Comparison of ENCODE assay signal across 14 mouse cellular contexts in genomic region chr14:35167451-35167850, GRCm38 (mm10).
DNase-seq lines count a peak whose midpoint lies in the region; ATAC-seq lines count a peak whose summit lies in the region.
"Had no signal": no experiment of that assay in that cellular context is flagged by ENCODE, and none has a peak within 500 bp of the region (broad histone marks: within the 10 kb centered on the region; RNA-seq: fewer than 3 reads in every experiment).

No protein-coding gene starts in this region.

- ATAC-seq in kidney, embryonic 15.5 days (replicated peaks; ENCODE audit: low FRiP score), result no peak
- no peak for ATAC-seq in midbrain, embryonic 14.5 days (ENCODE audit: low FRiP score, low TSS enrichment)
- ATAC-seq in cerebellum, adult (ENCODE audit: insufficient number of reproducible peaks, low FRiP score, low TSS enrichment), result no peak
- ATAC-seq: activated CD4-positive, CD25-positive, alpha-beta regulatory T cell, adult 4 months had no signal

- no peak overlapping the region for H3K27ac ChIP-seq in kidney, embryonic 15.5 days
- H3K27ac ChIP-seq in midbrain, embryonic 14.5 days (replicated peaks; ENCODE audit: low read depth, low read length), result no peak overlapping the region
- H3K27ac ChIP-seq in midbrain, embryonic 10.5 days (replicated peaks), result no peak overlapping the region
- H3K27ac ChIP-seq: liver, embryonic 14.5 days had no signal

- WGBS in kidney, embryonic 15.5 days, result 76% methylated on average over 2 of the region's 2 CpGs
- 76% methylated on average over 2 of the region's 2 CpGs for WGBS in midbrain, embryonic 14.5 days
- 84% methylated on average over 2 of the region's 2 CpGs for WGBS in midbrain, embryonic 10.5 days

- H3K36me3 ChIP-seq in kidney, embryonic 15.5 days, result no peaks in the 10 kb centered on the region
- no peaks in the 10 kb centered on the region for H3K36me3 ChIP-seq in midbrain, embryonic 14.5 days (ENCODE audit: control insufficient read depth, insufficient read depth, low read length)
- no peaks in the 10 kb centered on the region for H3K36me3 ChIP-seq in midbrain, embryonic 10.5 days

- no peak overlapping the region for H3K4me3 ChIP-seq in kidney, embryonic 15.5 days (replicated peaks)
- H3K4me3 ChIP-seq in midbrain, embryonic 14.5 days (replicated peaks; ENCODE audit: low read depth, low read length), result no peak overlapping the region
- no peak overlapping the region for H3K4me3 ChIP-seq in midbrain, embryonic 10.5 days
- H3K4me3 ChIP-seq: erythroblast, embryonic 14.5 days had no signal

- no peaks in the 10 kb centered on the region for H3K4me1 ChIP-seq in kidney, embryonic 15.5 days
- H3K4me1 ChIP-seq in midbrain, embryonic 14.5 days (ENCODE audit: control insufficient read depth, insufficient read depth, low read length), result no peaks in the 10 kb centered on the region
- no peaks in the 10 kb centered on the region for H3K4me1 ChIP-seq in midbrain, embryonic 10.5 days

- DNase-seq in cerebellum, postnatal 10 days, result peak; percentile 58 to 74
- DNase-seq in cerebellum, postnatal 36 days, result no peak
- DNase-seq in kidney, adult 11 months, result peak; percentile 79
- peak; percentile 29 for DNase-seq in midbrain, embryonic 14.5 days
- DNase-seq in midbrain, embryonic 10.5 days (ENCODE audit: low spot score), result no peak
- peak; percentile 69 for DNase-seq in kidney, postnatal 10 days
- DNase-seq: cerebellum, adult 2 months; embryo, embryonic 11 days; heart, adult 11 months had no signal

- H3K27me3 ChIP-seq in kidney, embryonic 15.5 days, result no peaks in the 10 kb centered on the region
- H3K27me3 ChIP-seq in midbrain, embryonic 14.5 days (ENCODE audit: control insufficient read depth, insufficient read depth, low read length), result no peaks in the 10 kb centered on the region
- H3K27me3 ChIP-seq in midbrain, embryonic 10.5 days (ENCODE audit: low read depth, poor library complexity, severe bottlenecking), result no peaks in the 10 kb centered on the region

- H3K4me2 ChIP-seq in kidney, embryonic 15.5 days, result no peak overlapping the region
- H3K4me2 ChIP-seq in midbrain, embryonic 14.5 days (ENCODE audit: low read length), result no peak overlapping the region

- no peak overlapping the region for H3K9ac ChIP-seq in kidney, embryonic 15.5 days
- no peak overlapping the region for H3K9ac ChIP-seq in midbrain, embryonic 14.5 days (replicated peaks; ENCODE audit: low read length)
- H3K9ac ChIP-seq: liver, embryonic 14.5 days had no signal

- no peaks in the 10 kb centered on the region for H3K9me3 ChIP-seq in kidney, embryonic 15.5 days (replicated peaks)
- H3K9me3 ChIP-seq in midbrain, embryonic 14.5 days (ENCODE audit: control insufficient read depth, low read length), result no peaks in the 10 kb centered on the region
- no peaks in the 10 kb centered on the region for H3K9me3 ChIP-seq in midbrain, embryonic 10.5 days (replicated peaks)

Comparison
In these comparisons a context has a peak if more than half of its experiments do, and no peak if none do; other contexts are left out.
1. DNase-seq: peak in cerebellum, postnatal 10 days (2 of 2), kidney, adult 11 months (single experiment), midbrain, embryonic 14.5 days (single experiment) and kidney, postnatal 10 days (single experiment); none in cerebellum, postnatal 36 days (0 of 2) and midbrain, embryonic 10.5 days (single experiment).